Mouse (Mus musculus): ENCODE results near the gene Tppp. TPM values are rescaled to one million over a fixed set of nuclear protein-coding genes. Genes with fewer than 3 reads are reported as not detected.
A peak's percentile ranks its signal among the peaks of the same experiment; 100 is the strongest.
"Not testable (repeated sequence)": the region's sequence is repeated elsewhere in the genome, so short reads cannot be mapped to it uniquely, and the experiment has no call there.

Tppp gene
- polyA plus RNA-seq, 1 experiment from 2014 or later = 12.0 TPM

DNA sequence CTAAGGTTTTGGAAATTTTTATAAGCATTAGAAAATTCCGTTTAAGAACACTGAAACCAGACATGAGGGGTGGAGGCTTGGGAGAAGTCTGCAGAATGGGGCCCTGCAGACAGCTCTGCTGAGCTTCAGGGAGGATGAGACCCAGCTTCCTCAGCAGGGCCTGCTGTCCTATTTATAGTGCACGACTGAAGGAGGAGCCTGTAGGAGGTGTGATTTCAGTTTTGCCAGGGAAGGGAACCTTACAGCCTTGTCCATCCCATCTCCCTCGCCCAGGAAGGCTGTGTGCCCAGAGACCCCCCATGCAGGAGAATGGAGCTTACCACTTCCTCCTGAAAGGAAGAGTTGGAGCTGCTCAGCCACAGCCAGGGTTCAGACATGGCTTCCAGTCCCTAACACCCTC lies 1.5 kb downstream of the Tppp start:
- Histone ChIP-seq H3K4me1 (ENCODE audit: control insufficient read depth, insufficient read depth, low read length) (peaks cover 12% of the 10 kb centered on the region), H3K9me3 (ENCODE audit: control insufficient read depth, low read length) (no peaks in the 10 kb centered on the region), H3K27me3 (ENCODE audit: control insufficient read depth, insufficient read depth, low read length) (peaks cover 5% of the 10 kb centered on the region; the same call in 1 of the 2 replicates), H3K4me3 (replicated peaks; ENCODE audit: low read depth, low read length) (peak overlapping the region; percentile 61), H3K36me3 (ENCODE audit: control insufficient read depth, insufficient read depth, low read length) (no peaks in the 10 kb centered on the region), H3K9ac (replicated peaks; ENCODE audit: low read length) (peak overlapping the region; percentile 73; the same call in 1 of the 2 replicates), H3K4me2 (ENCODE audit: low read length) (peak overlapping the region; percentile 93), H3K27ac (replicated peaks; ENCODE audit: low read depth, low read length) (peak overlapping the region; percentile 60)
- ATAC-seq (ENCODE audit: low FRiP score, low TSS enrichment) (0 out of 2 replicates have a peak, but pooled peaks have one; percentile 18), DNase-seq (peak; percentile 51)
- 18% methylated on average over 3 of the region's 3 CpGs for WGBS

DNA sequence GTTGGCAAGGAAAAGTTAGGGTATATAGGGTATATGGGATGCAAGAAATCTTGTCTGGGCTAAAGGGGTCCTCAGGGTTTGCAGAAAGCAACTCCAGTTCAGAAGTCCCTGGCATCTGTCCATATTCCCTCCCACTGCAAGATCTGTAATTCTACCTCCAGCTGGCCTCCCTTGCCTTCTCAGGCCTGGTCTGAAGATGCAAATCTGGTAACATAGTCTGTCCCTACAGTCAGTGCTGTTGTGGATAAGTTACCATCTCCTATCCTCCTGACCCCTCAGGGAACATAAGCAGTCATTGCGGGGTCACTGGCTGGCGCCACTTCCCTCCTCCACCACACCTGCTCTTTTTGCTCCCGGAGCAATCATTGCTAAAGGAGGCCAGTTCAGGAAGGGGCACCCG lies 6.7 kb downstream of the Tppp start:
- peaks cover 10% of the 10 kb centered on the region for H3K4me1 ChIP-seq (ENCODE audit: control insufficient read depth, insufficient read depth, low read length)
- DNase-seq (peak; percentile 18), ATAC-seq (ENCODE audit: low FRiP score, low TSS enrichment) (no peak)
- H3K36me3 ChIP-seq (ENCODE audit: control insufficient read depth, insufficient read depth, low read length) = no peaks in the 10 kb centered on the region
- no peak overlapping the region for H3K27ac ChIP-seq (replicated peaks; ENCODE audit: low read depth, low read length)
- no peaks in the 10 kb centered on the region for H3K9me3 ChIP-seq (ENCODE audit: control insufficient read depth, low read length)
- no peak overlapping the region for H3K4me3 ChIP-seq (replicated peaks; ENCODE audit: low read depth, low read length)
- H3K4me2 ChIP-seq (ENCODE audit: low read length) = no peak overlapping the region
- no peak overlapping the region for H3K9ac ChIP-seq (replicated peaks; ENCODE audit: low read length)
- WGBS = 67% methylated on average over 4 of the region's 4 CpGs
- H3K27me3 ChIP-seq (ENCODE audit: control insufficient read depth, insufficient read depth, low read length) = no peaks in the 10 kb centered on the region

DNA sequence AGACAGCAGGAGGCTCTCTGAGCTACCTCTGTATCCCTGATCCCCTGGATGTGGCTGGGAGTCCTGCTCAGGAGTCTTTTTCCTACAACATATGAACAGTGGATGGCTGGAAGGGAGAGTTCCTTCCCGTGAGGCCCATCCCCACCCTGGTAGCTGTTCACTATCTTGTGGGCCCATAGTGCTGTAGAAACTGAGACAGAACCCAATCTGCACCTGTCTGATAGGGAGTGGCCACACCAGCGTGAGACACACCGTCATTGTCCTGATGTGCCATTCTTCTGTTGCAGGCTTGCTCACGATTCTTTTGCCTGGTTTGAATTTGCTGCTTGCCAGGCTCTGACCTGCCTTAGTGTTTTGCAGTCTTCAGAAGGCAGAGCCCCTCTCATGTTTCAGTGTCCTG lies 8.2 kb downstream of the Tppp start:
- H3K4me2 ChIP-seq (ENCODE audit: low read length) = no peak overlapping the region
- 0 out of 2 replicates have a peak, but pooled peaks cover 2% of the 10 kb centered on the region for H3K36me3 ChIP-seq (ENCODE audit: control insufficient read depth, insufficient read depth, low read length)
- no peak overlapping the region for H3K27ac ChIP-seq (replicated peaks; ENCODE audit: low read depth, low read length)
- H3K9me3 ChIP-seq (ENCODE audit: control insufficient read depth, low read length) = no peaks in the 10 kb centered on the region
- DNase-seq (no peak), ATAC-seq (ENCODE audit: low FRiP score, low TSS enrichment) (no peak)
- H3K4me3 ChIP-seq (replicated peaks; ENCODE audit: low read depth, low read length) = no peak overlapping the region
- no peaks in the 10 kb centered on the region for H3K27me3 ChIP-seq (ENCODE audit: control insufficient read depth, insufficient read depth, low read length)
- 0 out of 2 replicates have a peak, but pooled peaks cover 4% of the 10 kb centered on the region for H3K4me1 ChIP-seq (ENCODE audit: control insufficient read depth, insufficient read depth, low read length)
- H3K9ac ChIP-seq (replicated peaks; ENCODE audit: low read length) = no peak overlapping the region
- 87% methylated on average over 4 of the region's 4 CpGs for WGBS

DNA sequence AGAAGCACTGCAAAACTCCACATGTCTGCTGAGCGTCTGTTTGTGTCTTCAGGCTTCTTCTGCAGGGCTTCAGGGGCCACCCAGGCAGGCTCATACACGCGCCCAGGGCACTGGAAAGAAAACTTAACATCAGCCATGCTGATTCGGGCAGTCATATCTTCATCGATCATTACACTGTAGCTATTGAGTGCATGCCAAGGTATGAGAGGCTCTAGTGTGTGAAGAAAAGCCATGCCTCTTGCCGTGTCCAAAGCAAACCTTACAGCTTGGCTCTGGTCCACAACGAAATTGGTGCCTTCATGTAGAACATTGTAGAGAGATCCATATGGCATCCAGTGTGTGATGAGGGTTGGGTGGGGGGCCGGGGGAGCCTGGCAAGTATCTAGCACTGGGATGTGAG lies 9.8 kb downstream of the Tppp start:
- not testable (repeated sequence) for H3K27ac ChIP-seq (replicated peaks; ENCODE audit: low read depth, low read length); H3K9me3 ChIP-seq (ENCODE audit: control insufficient read depth, low read length); H3K4me2 ChIP-seq (ENCODE audit: low read length); DNase-seq; H3K9ac ChIP-seq (replicated peaks; ENCODE audit: low read length); ATAC-seq (ENCODE audit: low FRiP score, low TSS enrichment); H3K27me3 ChIP-seq (ENCODE audit: control insufficient read depth, insufficient read depth, low read length); H3K4me3 ChIP-seq (replicated peaks; ENCODE audit: low read depth, low read length); H3K36me3 ChIP-seq (ENCODE audit: control insufficient read depth, insufficient read depth, low read length); H3K4me1 ChIP-seq (ENCODE audit: control insufficient read depth, insufficient read depth, low read length)
- 93% methylated on average over 8 of the region's 8 CpGs for WGBS

DNA sequence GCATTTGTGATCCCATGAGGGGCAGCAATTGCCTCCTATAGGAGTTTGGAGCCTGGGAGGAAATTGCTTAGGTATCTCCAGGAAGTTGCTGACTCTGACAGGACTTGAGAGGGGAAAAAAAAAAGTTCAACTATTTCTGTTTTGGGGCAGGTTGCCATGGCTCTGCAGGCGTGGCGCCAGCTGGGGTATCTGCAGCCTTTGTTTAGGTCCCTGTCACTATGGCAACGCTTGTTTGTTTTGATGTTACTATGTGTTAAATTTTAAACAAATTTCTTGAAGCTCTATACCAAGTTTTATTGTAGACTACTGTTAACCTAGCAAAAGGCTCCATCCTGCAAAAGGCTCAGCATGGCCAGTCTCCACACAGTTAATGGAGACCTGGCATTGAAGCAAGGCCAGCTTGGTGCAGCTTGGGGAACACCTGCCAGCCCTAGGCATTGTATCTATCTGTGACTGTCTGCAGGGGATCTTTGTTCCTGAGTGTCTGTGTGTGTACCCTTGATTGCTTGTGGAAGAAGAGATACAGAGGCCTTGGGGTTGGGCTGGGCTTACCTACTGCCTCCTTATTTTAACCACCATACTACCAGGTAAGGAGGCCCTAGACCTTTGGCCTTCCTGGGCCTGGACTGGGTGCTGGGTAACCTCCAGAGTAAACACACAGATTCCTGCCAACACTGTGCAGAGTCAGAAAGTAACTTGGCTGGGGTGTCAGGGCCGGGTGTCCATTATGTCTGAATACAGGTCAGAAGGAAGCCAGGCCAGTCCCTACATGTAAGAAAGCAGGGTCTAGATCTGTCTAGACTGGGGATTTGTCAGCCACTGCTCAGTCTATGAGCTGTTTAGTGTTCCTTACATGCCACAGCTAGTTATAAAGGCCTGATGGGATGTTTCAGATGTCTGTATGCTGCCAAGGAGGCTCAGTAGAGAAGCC lies 16.2 kb downstream of the Tppp start:
- no peaks in the 10 kb centered on the region for H3K4me1 ChIP-seq (ENCODE audit: control insufficient read depth, insufficient read depth, low read length)
- 0 out of 2 replicates have a peak, but pooled peaks cover 2% of the 10 kb centered on the region for H3K36me3 ChIP-seq (ENCODE audit: control insufficient read depth, insufficient read depth, low read length)
- H3K9me3 ChIP-seq (ENCODE audit: control insufficient read depth, low read length) = no peaks in the 10 kb centered on the region
- peak; percentile 26 for DNase-seq
- no peak overlapping the region for H3K4me3 ChIP-seq (replicated peaks; ENCODE audit: low read depth, low read length)
- H3K27me3 ChIP-seq (ENCODE audit: control insufficient read depth, insufficient read depth, low read length) = no peaks in the 10 kb centered on the region
- no peak overlapping the region for H3K9ac ChIP-seq (replicated peaks; ENCODE audit: low read length)
- 76% methylated on average over 4 of the region's 4 CpGs for WGBS
- no peak overlapping the region for H3K4me2 ChIP-seq (ENCODE audit: low read length)
- ATAC-seq (ENCODE audit: low FRiP score, low TSS enrichment) = no peak
- no peak overlapping the region for H3K27ac ChIP-seq (replicated peaks; ENCODE audit: low read depth, low read length)

DNA sequence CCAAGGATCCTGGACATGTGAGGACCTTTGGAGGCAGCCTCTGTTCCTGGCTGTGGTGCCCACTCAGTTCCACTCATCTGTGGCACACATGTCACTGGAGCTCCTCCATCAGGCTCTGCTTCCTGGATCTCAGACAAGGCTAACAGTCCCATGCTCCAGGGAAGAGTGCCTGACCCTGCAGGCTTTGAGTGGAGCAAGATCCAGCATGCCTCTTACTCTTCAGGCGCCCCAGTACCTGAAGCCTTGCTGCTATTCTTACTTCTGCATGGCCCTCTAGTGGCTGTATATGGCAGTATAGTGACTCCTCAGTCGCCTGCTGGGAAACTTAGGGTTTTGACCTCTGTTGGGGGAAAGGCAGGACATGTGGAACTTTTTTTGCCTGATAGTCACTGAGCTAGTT lies 17.0 kb downstream of the Tppp start:
- DNase-seq = peak; percentile 72
- H3K27me3 ChIP-seq (ENCODE audit: control insufficient read depth, insufficient read depth, low read length) = no peaks in the 10 kb centered on the region
- WGBS = 17% methylated on average over 2 of the region's 2 CpGs
- H3K4me1 ChIP-seq (ENCODE audit: control insufficient read depth, insufficient read depth, low read length) = no peaks in the 10 kb centered on the region
- no peak overlapping the region for H3K9ac ChIP-seq (replicated peaks; ENCODE audit: low read length)
- H3K36me3 ChIP-seq (ENCODE audit: control insufficient read depth, insufficient read depth, low read length) = peaks cover 6% of the 10 kb centered on the region; the same call in 1 of the 2 replicates
- H3K4me2 ChIP-seq (ENCODE audit: low read length) = no peak overlapping the region
- H3K4me3 ChIP-seq (replicated peaks; ENCODE audit: low read depth, low read length) = no peak overlapping the region
- H3K27ac ChIP-seq (replicated peaks; ENCODE audit: low read depth, low read length) = no peak overlapping the region
- H3K9me3 ChIP-seq (ENCODE audit: control insufficient read depth, low read length) = no peaks in the 10 kb centered on the region
- ATAC-seq (ENCODE audit: low FRiP score, low TSS enrichment) = no peak

DNA sequence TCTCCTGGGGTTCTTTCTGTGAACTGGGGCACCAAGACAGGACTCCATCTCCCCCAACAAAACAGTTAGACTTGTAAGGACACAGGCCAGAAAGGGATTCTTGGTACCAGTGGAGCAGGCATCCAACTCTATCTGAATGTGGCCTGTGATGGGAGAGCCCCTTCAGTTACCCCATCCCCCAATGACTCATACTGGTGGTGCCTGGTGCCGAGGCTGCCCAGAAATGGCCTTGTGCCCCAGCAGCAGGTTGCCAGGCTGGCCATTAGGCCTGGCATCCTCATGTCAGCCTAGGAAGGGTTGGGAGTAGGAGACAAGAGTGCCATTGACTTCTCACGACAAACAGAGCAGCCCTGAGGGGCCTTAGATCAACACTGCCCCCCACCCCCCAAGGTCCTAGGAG lies 18.9 kb downstream of the Tppp start:
- DNase-seq (no peak), ATAC-seq (ENCODE audit: low FRiP score, low TSS enrichment) (no peak)
- Histone ChIP-seq H3K4me1 (ENCODE audit: control insufficient read depth, insufficient read depth, low read length) (no peaks in the 10 kb centered on the region), H3K27me3 (ENCODE audit: control insufficient read depth, insufficient read depth, low read length) (no peaks in the 10 kb centered on the region), H3K27ac (replicated peaks; ENCODE audit: low read depth, low read length) (no peak overlapping the region), H3K36me3 (ENCODE audit: control insufficient read depth, insufficient read depth, low read length) (peaks cover 18% of the 10 kb centered on the region), H3K9me3 (ENCODE audit: control insufficient read depth, low read length) (no peaks in the 10 kb centered on the region), H3K4me2 (ENCODE audit: low read length) (no peak overlapping the region), H3K4me3 (replicated peaks; ENCODE audit: low read depth, low read length) (no peak overlapping the region), H3K9ac (replicated peaks; ENCODE audit: low read length) (no peak overlapping the region)
- WGBS = 83% methylated on average over 2 of the region's 2 CpGs

DNA sequence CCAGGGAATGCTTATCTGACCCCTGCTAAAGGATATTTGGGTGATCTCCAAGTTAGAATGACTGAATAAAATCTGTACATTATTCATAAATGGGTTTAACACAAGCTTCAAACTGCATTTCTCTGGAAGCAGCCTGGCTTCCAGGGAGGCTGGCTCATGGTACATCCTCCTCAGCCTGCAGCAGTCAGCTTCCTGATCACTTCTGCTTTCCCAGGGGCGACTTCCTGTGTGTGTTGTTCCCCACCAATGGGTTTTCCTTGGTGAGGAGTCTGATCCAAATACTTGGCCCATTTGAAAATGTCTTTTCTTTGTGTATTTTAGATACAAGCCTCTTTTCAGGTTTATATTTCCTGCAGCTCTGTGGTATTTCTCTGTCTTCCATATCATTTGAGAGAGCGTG lies 19.8 kb downstream of the Tppp start:
- no peak for DNase-seq
- Histone ChIP-seq H3K27ac (replicated peaks; ENCODE audit: low read depth, low read length) (no peak overlapping the region), H3K4me1 (ENCODE audit: control insufficient read depth, insufficient read depth, low read length) (no peaks in the 10 kb centered on the region), H3K9ac (replicated peaks; ENCODE audit: low read length) (no peak overlapping the region), H3K4me2 (ENCODE audit: low read length) (no peak overlapping the region), H3K36me3 (ENCODE audit: control insufficient read depth, insufficient read depth, low read length) (peaks cover 18% of the 10 kb centered on the region), H3K9me3 (ENCODE audit: control insufficient read depth, low read length) (no peaks in the 10 kb centered on the region), H3K4me3 (replicated peaks; ENCODE audit: low read depth, low read length) (no peak overlapping the region), H3K27me3 (ENCODE audit: control insufficient read depth, insufficient read depth, low read length) (no peaks in the 10 kb centered on the region)
- no peak for ATAC-seq (ENCODE audit: low FRiP score, low TSS enrichment)
- 84% methylated on average over 2 of the region's 2 CpGs for WGBS

DNA sequence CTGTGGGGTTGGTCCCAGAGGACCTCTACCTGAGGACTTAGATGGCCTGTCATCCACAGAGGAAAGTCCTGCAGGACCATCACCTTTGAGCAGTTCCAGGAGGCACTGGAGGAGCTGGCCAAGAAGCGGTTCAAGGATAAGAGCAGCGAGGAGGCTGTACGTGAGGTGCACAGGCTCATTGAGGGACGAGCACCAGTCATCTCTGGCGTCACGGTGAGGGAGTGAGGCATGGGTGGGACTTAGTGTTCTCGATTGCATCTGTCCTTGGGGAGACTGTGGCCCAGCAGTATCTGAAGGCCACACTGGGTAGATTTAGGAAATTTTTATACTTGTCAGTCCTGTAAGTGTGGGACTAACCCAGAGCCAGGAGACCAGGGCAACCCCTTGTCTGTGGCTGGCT lies 21.5 kb downstream of the Tppp start:
- WGBS = 84% methylated on average over 7 of the region's 7 CpGs
- ATAC-seq (ENCODE audit: low FRiP score, low TSS enrichment) = no peak

More for the DNA sequence above, 21.5 kb downstream of the Tppp start:
- Histone ChIP-seq H3K4me2 (ENCODE audit: low read length) (no peak overlapping the region), H3K9ac (replicated peaks; ENCODE audit: low read length) (no peak overlapping the region), H3K27me3 (ENCODE audit: control insufficient read depth, insufficient read depth, low read length) (no peaks in the 10 kb centered on the region), H3K9me3 (ENCODE audit: control insufficient read depth, low read length) (no peaks in the 10 kb centered on the region), H3K4me1 (ENCODE audit: control insufficient read depth, insufficient read depth, low read length) (no peaks in the 10 kb centered on the region), H3K36me3 (ENCODE audit: control insufficient read depth, insufficient read depth, low read length) (peaks cover 18% of the 10 kb centered on the region), H3K4me3 (replicated peaks; ENCODE audit: low read depth, low read length) (no peak overlapping the region), H3K27ac (replicated peaks; ENCODE audit: low read depth, low read length) (no peak overlapping the region)
- no peak for DNase-seq

Measured in midbrain, embryonic 14.5 days (tissue).